Mouse (Mus musculus): ENCODE measurements around the gene Fbxl2. TPM values are rescaled to one million over a fixed set of nuclear protein-coding genes. Genes with fewer than 3 reads are reported as not detected.

Fbxl2 gene
- polyA plus RNA-seq, 1 experiment from 2014 or later, result 2.7 TPM

DNA sequence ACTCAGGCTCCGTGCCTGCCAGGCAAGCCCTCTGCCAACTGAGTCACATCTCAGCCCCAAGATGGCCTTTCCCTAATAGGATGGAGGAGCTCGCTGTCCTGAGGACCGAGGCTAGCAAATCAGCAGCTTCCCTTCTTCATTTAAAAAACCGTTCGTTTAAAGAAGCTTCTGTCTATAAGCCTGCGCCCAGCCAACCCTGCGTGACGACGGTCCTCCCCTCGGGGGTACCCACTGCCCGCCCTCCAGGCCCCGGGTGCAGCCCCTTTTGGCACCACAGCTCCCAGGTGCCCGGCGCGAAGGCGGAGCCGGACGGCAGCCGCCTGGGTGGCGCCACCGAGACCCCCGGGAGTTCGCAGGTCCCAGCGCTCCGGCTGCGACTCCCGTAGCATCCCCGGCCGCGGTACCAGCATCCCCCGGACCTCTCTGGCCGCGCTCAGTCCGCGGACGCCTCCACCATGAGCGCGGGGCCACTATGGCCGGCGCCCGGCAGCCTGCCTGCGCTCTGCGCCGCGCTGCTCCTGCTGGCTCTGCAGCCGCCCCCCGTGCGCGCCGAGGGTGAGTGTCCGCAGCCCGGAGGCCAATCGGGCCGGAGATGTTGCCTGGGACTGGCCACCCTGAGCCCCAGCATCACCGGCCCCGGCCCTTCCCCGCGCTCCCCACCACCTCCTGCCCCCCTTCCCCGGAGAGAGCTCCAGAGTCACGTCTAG is 11.3 kb upstream of the Fbxl2 start, which contains the start of gene Susd5:
TSS of gene Susd5 (plus strand) at position 51 of the 707 bp plus-strand sequence.
- 1% methylated on average over 60 of the region's 60 CpGs for WGBS
- no peaks in the 10 kb centered on the region for H3K36me3 ChIP-seq (ENCODE audit: control insufficient read depth, insufficient read depth, low read length)
- no peak within 1 kb of the TSS for H3K27ac ChIP-seq (ENCODE audit: low read length)
- peaks cover 8% of the 10 kb centered on the region for H3K4me1 ChIP-seq (ENCODE audit: control insufficient read depth, insufficient read depth, low read length)
- H3K4me3 ChIP-seq (ENCODE audit: low read length), result peak within 1 kb of the TSS; percentile 51
- ATAC-seq, result peak; percentile 33; the same call in 1 of the 2 replicates
- H3K4me2 ChIP-seq (ENCODE audit: low read depth, low read length), result peak within 1 kb of the TSS; percentile 78
- H3K9ac ChIP-seq (ENCODE audit: low read depth, low read length), result peak within 1 kb of the TSS; percentile 56
- no peaks in the 10 kb centered on the region for H3K9me3 ChIP-seq (ENCODE audit: control insufficient read depth, low read length)
- H3K27me3 ChIP-seq (replicated peaks; ENCODE audit: control insufficient read depth, insufficient read depth, low read length), result peaks cover 22% of the 10 kb centered on the region

DNA sequence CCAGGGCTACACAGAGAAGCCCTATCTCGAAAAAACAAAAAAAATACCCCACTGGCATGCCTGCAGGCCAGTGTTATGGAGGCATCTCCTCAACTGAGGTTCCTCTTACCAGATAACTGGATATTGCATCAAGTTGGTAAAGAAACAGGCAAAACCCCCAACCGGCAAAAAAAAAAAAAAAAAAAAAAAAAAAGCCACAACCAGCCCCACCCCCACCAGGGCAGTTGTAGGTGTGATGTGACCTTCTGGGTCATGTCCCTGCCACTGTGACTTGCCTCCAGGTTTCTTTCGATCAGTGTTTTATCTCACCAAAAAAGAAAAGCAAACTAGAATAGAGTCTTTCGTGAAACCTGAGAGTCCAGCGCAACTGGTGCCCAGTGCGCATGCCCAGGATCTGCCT is 6.9 kb upstream of the Fbxl2 start:
- Histone ChIP-seq H3K36me3 (ENCODE audit: control insufficient read depth, insufficient read depth, low read length) (no peaks in the 10 kb centered on the region), H3K4me2 (ENCODE audit: low read depth, low read length) (no peak overlapping the region), H3K27me3 (replicated peaks; ENCODE audit: control insufficient read depth, insufficient read depth, low read length) (peaks cover 15% of the 10 kb centered on the region), H3K27ac (ENCODE audit: low read length) (no peak overlapping the region), H3K4me1 (ENCODE audit: control insufficient read depth, insufficient read depth, low read length) (peaks cover 8% of the 10 kb centered on the region), H3K9me3 (ENCODE audit: control insufficient read depth, low read length) (no peaks in the 10 kb centered on the region), H3K9ac (ENCODE audit: low read depth, low read length) (no peak overlapping the region), H3K4me3 (ENCODE audit: low read length) (no peak overlapping the region)
- ATAC-seq, result no peak
- WGBS, result 75% methylated on average over 6 of the region's 6 CpGs

DNA sequence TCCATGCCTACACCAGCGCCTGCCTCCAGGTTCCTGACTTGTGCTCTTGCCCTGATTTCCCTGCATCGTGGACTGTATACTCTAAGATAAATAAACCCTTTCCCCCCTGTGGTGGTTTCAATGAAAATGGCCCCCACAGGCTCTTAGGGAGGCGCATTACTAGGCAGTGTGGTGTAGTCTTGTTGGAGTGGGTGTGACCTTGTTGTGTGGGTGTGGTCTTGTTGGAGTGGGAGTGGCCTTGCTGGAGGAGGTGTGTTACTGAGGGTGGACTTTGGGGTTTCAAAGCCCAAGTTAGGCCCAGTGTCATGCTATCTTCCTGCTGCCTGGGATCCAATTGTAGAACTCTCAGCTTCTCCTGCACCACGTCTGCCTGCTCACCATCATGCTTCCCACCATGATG is 6.0 kb upstream of the Fbxl2 start:
- Histone ChIP-seq H3K36me3 (ENCODE audit: control insufficient read depth, insufficient read depth, low read length) (no peaks in the 10 kb centered on the region), H3K4me3 (ENCODE audit: low read length) (no peak overlapping the region), H3K9ac (ENCODE audit: low read depth, low read length) (no peak overlapping the region), H3K27ac (ENCODE audit: low read length) (no peak overlapping the region), H3K27me3 (replicated peaks; ENCODE audit: control insufficient read depth, insufficient read depth, low read length) (peaks cover 7% of the 10 kb centered on the region; the same call in 1 of the 2 replicates), H3K9me3 (ENCODE audit: control insufficient read depth, low read length) (no peaks in the 10 kb centered on the region), H3K4me1 (ENCODE audit: control insufficient read depth, insufficient read depth, low read length) (peaks cover under 1% of the 10 kb centered on the region; the same call in 1 of the 2 replicates), H3K4me2 (ENCODE audit: low read depth, low read length) (no peak overlapping the region)
- 72% methylated on average over 4 of the region's 4 CpGs for whole genome bisulfite sequencing
- ATAC-seq, result peak; percentile 58; the same call in 1 of the 2 replicates

DNA sequence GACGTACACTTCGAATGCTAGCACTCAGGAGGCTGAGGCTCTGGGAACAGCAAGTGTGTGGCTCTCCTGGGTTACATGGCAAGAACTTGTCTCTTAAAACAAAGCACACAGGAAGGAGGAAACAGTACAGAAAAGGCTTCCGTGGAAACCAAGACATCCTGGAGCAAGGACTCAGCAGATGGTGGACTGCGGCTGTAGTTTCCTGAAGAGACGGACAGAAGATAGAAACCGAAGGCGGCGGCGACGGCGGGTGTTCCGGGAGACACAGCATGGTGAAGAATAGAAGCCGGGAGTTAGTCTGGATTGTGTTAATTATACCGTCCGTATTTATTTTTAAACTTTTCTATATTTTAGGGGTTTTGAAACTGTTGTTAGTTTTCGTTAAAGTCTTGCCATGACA is 4.8 kb upstream of the Fbxl2 start:
- no peak for ATAC-seq
- 88% methylated on average over 16 of the region's 16 CpGs for WGBS
- H3K27me3 ChIP-seq (replicated peaks; ENCODE audit: control insufficient read depth, insufficient read depth, low read length), result no peaks in the 10 kb centered on the region
- H3K4me1 ChIP-seq (ENCODE audit: control insufficient read depth, insufficient read depth, low read length), result peaks cover 3% of the 10 kb centered on the region; the same call in 1 of the 2 replicates
- H3K27ac ChIP-seq (ENCODE audit: low read length), result no peak overlapping the region
- H3K9ac ChIP-seq (ENCODE audit: low read depth, low read length), result no peak overlapping the region
- H3K4me2 ChIP-seq (ENCODE audit: low read depth, low read length), result no peak overlapping the region
- no peaks in the 10 kb centered on the region for H3K9me3 ChIP-seq (ENCODE audit: control insufficient read depth, low read length)
- no peaks in the 10 kb centered on the region for H3K36me3 ChIP-seq (ENCODE audit: control insufficient read depth, insufficient read depth, low read length)
- H3K4me3 ChIP-seq (ENCODE audit: low read length), result no peak overlapping the region

DNA sequence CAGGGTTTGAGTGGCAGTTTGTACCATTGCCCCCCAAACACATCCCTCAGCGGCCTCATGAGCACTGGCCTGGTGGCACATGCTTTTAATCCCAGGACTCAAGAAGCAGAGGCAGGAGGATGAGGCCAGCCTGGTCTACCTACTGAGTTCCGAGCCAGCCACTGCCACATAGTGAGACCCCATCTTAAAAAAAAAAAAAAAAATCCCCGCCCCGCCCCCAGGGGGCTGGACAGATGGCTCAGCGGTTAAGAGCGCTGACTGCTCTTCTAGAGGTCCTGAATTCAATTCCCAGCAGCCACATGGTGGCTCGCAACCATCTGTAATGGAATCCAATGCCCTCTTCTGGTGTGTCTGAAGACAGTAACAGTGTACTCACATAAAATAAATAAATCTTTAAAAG is 4.1 kb upstream of the Fbxl2 start:
- Histone ChIP-seq H3K4me1 (ENCODE audit: control insufficient read depth, insufficient read depth, low read length) (peaks cover 3% of the 10 kb centered on the region; the same call in 1 of the 2 replicates), H3K9me3 (ENCODE audit: control insufficient read depth, low read length) (no peaks in the 10 kb centered on the region), H3K9ac (ENCODE audit: low read depth, low read length) (no peak overlapping the region), H3K4me2 (ENCODE audit: low read depth, low read length) (no peak overlapping the region), H3K36me3 (ENCODE audit: control insufficient read depth, insufficient read depth, low read length) (no peaks in the 10 kb centered on the region), H3K27ac (ENCODE audit: low read length) (no peak overlapping the region), H3K4me3 (ENCODE audit: low read length) (no peak overlapping the region), H3K27me3 (replicated peaks; ENCODE audit: control insufficient read depth, insufficient read depth, low read length) (no peaks in the 10 kb centered on the region)
- 90% methylated on average over 7 of the region's 7 CpGs for WGBS
- ATAC-seq, result no peak

DNA sequence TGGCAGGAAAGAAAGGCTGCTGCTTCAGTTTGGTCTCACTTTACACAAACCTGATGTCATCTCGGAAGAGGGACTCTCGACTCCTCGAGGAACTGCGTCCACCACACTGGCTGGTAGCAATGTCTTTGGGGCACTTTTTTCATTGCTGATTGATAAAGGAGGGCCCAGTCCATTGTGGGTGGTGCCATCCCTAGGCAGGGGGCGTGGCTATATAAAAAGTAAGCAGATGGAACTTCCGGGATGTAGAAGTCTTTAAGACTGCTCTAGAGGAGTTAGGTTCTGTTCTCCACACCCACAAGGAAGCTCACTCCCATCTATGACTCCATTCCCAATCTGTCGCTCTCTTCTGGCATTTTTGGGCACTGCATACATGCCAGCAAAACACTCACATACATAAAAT is 685 bp upstream of the Fbxl2 start:
- no peak overlapping the region for H3K9ac ChIP-seq (ENCODE audit: low read depth, low read length)

DNA sequence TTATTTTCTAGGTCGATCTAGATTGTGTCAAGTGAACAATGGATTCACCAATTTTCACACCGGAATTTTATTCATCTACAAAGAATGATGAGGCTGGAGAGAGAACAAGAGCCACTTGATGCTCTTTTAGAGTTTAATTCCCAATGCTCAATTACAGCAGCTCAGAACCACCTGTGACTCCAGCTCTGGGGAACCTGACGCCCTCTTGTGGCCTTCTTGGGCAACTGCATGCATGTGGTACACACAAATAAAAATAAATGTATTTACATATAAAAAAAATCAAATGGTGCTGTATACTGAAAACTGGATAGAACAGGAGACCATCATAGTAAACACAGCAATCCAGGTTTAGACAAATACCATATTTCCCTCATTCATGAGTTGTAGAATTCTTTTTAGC is 1.5 kb downstream of the Fbxl2 start:
- WGBS, result 58% methylated on average over 3 of the region's 3 CpGs
- no peaks in the 10 kb centered on the region for H3K36me3 ChIP-seq (ENCODE audit: control insufficient read depth, insufficient read depth, low read length)

More for the DNA sequence above, 685 bp upstream of the Fbxl2 start:
- Histone ChIP-seq H3K9me3 (ENCODE audit: control insufficient read depth, low read length) (no peaks in the 10 kb centered on the region), H3K27ac (ENCODE audit: low read length) (no peak overlapping the region), H3K4me2 (ENCODE audit: low read depth, low read length) (no peak overlapping the region), H3K4me1 (ENCODE audit: control insufficient read depth, insufficient read depth, low read length) (peaks cover 8% of the 10 kb centered on the region; the same call in 1 of the 2 replicates), H3K4me3 (ENCODE audit: low read length) (no peak overlapping the region), H3K27me3 (replicated peaks; ENCODE audit: control insufficient read depth, insufficient read depth, low read length) (no peaks in the 10 kb centered on the region), H3K36me3 (ENCODE audit: control insufficient read depth, insufficient read depth, low read length) (no peaks in the 10 kb centered on the region)
- no peak for ATAC-seq
- 88% methylated on average over 7 of the region's 7 CpGs for WGBS

DNA sequence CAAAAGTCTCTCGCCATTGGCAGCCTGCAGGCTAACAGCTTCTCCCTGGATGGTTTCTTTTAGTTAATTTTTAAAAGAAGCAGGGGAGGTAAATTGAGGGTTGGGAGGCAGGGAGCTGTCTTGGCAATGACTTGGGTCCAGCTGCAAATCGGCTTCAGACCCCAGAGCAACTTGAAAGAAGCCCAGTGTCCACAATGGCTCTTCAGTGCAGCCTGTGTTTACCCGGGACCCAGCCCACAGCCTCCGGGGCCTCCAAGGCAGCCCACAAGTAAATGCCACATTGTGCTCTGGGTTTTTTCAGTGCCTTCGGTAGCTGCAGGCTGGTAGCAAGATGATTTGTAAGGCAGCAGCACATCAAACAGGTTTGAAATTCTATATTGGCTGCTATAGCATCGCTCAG is 3.5 kb downstream of the Fbxl2 start:
- H3K27ac ChIP-seq (ENCODE audit: low read length), result no peak overlapping the region
- H3K9ac ChIP-seq (ENCODE audit: low read depth, low read length), result peak overlapping the region; percentile 23; the same call in 1 of the 2 replicates
- ATAC-seq, result no peak
- no peaks in the 10 kb centered on the region for H3K36me3 ChIP-seq (ENCODE audit: control insufficient read depth, insufficient read depth, low read length)
- no peak overlapping the region for H3K4me3 ChIP-seq (ENCODE audit: low read length)
- H3K9me3 ChIP-seq (ENCODE audit: control insufficient read depth, low read length), result no peaks in the 10 kb centered on the region
- peaks cover 8% of the 10 kb centered on the region; the same call in 1 of the 2 replicates for H3K4me1 ChIP-seq (ENCODE audit: control insufficient read depth, insufficient read depth, low read length)
- H3K4me2 ChIP-seq (ENCODE audit: low read depth, low read length), result peak overlapping the region; percentile 25; the same call in 1 of the 2 replicates
- 31% methylated on average over 6 of the region's 6 CpGs for WGBS
- H3K27me3 ChIP-seq (replicated peaks; ENCODE audit: control insufficient read depth, insufficient read depth, low read length), result no peaks in the 10 kb centered on the region

More for the DNA sequence above, 1.5 kb downstream of the Fbxl2 start:
- ATAC-seq, result no peak
- Histone ChIP-seq H3K4me3 (ENCODE audit: low read length) (no peak overlapping the region), H3K4me1 (ENCODE audit: control insufficient read depth, insufficient read depth, low read length) (peaks cover 8% of the 10 kb centered on the region; the same call in 1 of the 2 replicates), H3K27ac (ENCODE audit: low read length) (no peak overlapping the region), H3K9ac (ENCODE audit: low read depth, low read length) (no peak overlapping the region), H3K4me2 (ENCODE audit: low read depth, low read length) (no peak overlapping the region), H3K27me3 (replicated peaks; ENCODE audit: control insufficient read depth, insufficient read depth, low read length) (no peaks in the 10 kb centered on the region), H3K9me3 (ENCODE audit: control insufficient read depth, low read length) (no peaks in the 10 kb centered on the region)

DNA sequence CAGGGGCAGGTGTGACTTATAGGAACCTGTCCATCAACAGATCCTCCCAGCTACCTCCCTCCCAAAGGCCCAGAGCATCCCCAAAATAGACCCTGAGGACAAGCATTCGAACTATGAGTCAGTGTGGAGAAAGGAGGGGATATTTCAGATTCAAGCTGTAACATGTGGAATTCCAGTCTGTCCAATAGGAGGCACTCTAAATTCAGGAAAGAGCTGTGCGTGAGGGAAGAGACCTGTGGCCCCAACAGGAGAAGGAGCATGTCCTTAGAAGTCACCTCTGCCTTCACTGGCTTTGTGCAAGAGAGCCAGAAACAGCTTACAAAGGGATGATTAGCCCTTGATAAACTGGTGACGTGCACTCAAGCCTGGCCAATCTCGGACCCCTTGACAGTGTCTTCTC is 5.0 kb downstream of the Fbxl2 start:
- Histone ChIP-seq H3K4me2 (ENCODE audit: low read depth, low read length) (no peak overlapping the region), H3K9me3 (ENCODE audit: control insufficient read depth, low read length) (no peaks in the 10 kb centered on the region), H3K36me3 (ENCODE audit: control insufficient read depth, insufficient read depth, low read length) (no peaks in the 10 kb centered on the region), H3K9ac (ENCODE audit: low read depth, low read length) (no peak overlapping the region), H3K27ac (ENCODE audit: low read length) (no peak overlapping the region), H3K4me1 (ENCODE audit: control insufficient read depth, insufficient read depth, low read length) (peaks cover 5% of the 10 kb centered on the region; the same call in 1 of the 2 replicates), H3K27me3 (replicated peaks; ENCODE audit: control insufficient read depth, insufficient read depth, low read length) (no peaks in the 10 kb centered on the region), H3K4me3 (ENCODE audit: low read length) (no peak overlapping the region)
- WGBS, result 80% methylated on average over 4 of the region's 4 CpGs
- ATAC-seq, result no peak
